Mouse (Mus musculus): ENCODE results near the gene Frmd6. TPM values are rescaled to one million over a fixed set of nuclear protein-coding genes. Genes with fewer than 3 reads are reported as not detected.

Gene Frmd6
- polyA plus RNA-seq, 1 experiment from 2014 or later: 12.5 TPM

Other genes starting within 250 kb of the Frmd6 start
- 199 and 240 TPM in 2 replicates for gene Actr10, start 112.3 kb downstream of the Frmd6 start, polyA plus RNA-seq (2015; fragmentation: Nextera tagmentation; extraction: Ambion mirVana)
- 575 and 587 TPM in 2 replicates for gene Psma3, start 149.1 kb downstream of the Frmd6 start, polyA plus RNA-seq (2015; fragmentation: Nextera tagmentation; extraction: Ambion mirVana)
- 51.2 and 52.1 TPM in 2 replicates for gene Arid4a, start 190.5 kb downstream of the Frmd6 start, polyA plus RNA-seq (2015; fragmentation: Nextera tagmentation; extraction: Ambion mirVana)

Data from forebrain, embryonic 16.5 days (tissue).